Comparison of ENCODE assay signal across 8 mouse cellular contexts in the genomic region with DNA sequence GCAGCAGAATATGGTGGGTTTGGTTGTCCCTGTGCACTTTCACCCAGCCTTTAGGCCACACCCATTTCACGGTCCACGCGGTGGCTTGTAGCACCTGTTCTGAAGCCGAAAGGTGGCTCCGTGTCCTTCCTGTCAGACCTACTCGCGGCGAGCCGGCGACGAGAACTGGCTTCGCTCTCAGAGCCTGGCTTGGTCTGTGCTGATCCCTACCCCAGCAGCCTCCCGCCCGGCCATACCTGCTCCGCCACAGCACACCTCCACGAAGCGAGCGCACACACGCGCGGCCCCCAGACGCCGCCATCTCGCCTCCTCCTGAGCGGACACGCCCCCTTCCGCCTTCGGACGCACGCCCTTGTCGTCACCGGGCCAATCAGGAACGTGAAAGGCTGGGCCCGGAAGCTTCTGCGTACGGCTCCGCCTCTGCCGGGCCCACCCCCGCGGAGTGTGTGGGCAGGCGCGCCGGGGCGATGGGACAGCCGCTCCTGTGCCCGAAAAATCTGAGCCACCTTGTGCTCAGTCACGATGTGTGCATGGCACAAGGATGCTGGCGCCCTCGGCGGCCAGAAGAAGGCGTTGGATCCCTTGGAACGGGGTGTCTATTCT. TPM values are rescaled to one million over a fixed set of nuclear protein-coding genes. Genes with fewer than 3 reads are reported as not detected.
DNase-seq lines count a peak whose midpoint lies in the region; ATAC-seq lines count a peak whose summit lies in the region.

Pisd (minus strand) TSS at position 334 of the 603 bp plus-strand sequence.

- peak within 1 kb of the TSS; percentile 93 for H3K4me3 ChIP-seq in hindbrain, embryonic 12.5 days

- peak within 1 kb of the TSS; percentile 78 for H3K9ac ChIP-seq in hindbrain, embryonic 12.5 days

- peak within 1 kb of the TSS; percentile 74 for H3K4me2 ChIP-seq in hindbrain, embryonic 12.5 days (replicated peaks)

- WGBS in hindbrain, embryonic 12.5 days = under 1% methylated on average over 52 of the region's 52 CpGs

- no peaks in the 10 kb centered on the region for H3K9me3 ChIP-seq in hindbrain, embryonic 12.5 days (replicated peaks)

- H3K36me3 ChIP-seq in hindbrain, embryonic 12.5 days = peaks cover 15% of the 10 kb centered on the region

- no peaks in the 10 kb centered on the region for H3K27me3 ChIP-seq in hindbrain, embryonic 12.5 days

- H3K4me1 ChIP-seq in hindbrain, embryonic 12.5 days = peaks cover 8% of the 10 kb centered on the region

- peak; percentile 95 for DNase-seq in NIH3T3 (ENCODE audit: low read depth)
- DNase-seq in cerebellum, postnatal 10 days = peak; percentile 98
- peak; percentile 94 to 95 for DNase-seq in frontal cortex, postnatal 10 days (ENCODE audit: low spot score in 2 of 2)
- peak; percentile 93 to 96 for DNase-seq in layer of hippocampus, postnatal 14 days (ENCODE audit: low spot score in 2 of 2)
- peak; percentile 95 for DNase-seq in lung, postnatal 14 days
- peak; percentile 80 for DNase-seq in retina, adult 2 months (ENCODE audit: low read depth, low spot score)
- peak; percentile 93 to 95 for DNase-seq in thymus, postnatal 36 days

- H3K27ac ChIP-seq in hindbrain, embryonic 12.5 days = peak within 1 kb of the TSS; percentile 80

- ATAC-seq in hindbrain, embryonic 12.5 days (ENCODE audit: low FRiP score) = peak; percentile 99

RNA-seq across cellular contexts. Expression of gene Pisd, which starts in this region (rescaled TPM):
- polyA plus RNA-seq in hindbrain, embryonic 12.5 days (2016; fragmentation: Nextera tagmentation; extraction: Ambion mirVana) = 78.6 and 83.2 TPM in 2 replicates
- 10 to 100 TPM; 57.4 to 60.3 TPM for total RNA-seq in layer of hippocampus, postnatal 14 days (2021)

Comparison
In these comparisons a context has a peak if more than half of its experiments do, and no peak if none do; other contexts are left out.
1. Peak in every context shown above with its lines: DNase-seq, ATAC-seq, H3K4me3 ChIP-seq and H3K27ac ChIP-seq.